Mouse (Mus musculus): Measurements from ENCODE around the gene Glb1.
"Not testable (repeated sequence)": the region's sequence is repeated elsewhere in the genome, so short reads cannot be mapped to it uniquely, and the experiment has no call there.

The Glb1 gene

GRCm38 (mm10) chr9:114504816-114505215, 103.9 kb downstream of the Glb1 start, which contains the start of gene Ccr4:
Gene Ccr4 (minus strand): TSS chr9:114504916.
- DNase-seq, result no peak

GRCm38 (mm10) chr9:114506564-114506963, 105.7 kb downstream of the Glb1 start:
- DNase-seq, result no peak

GRCm38 (mm10) chr9:114507421-114507820, 106.5 kb downstream of the Glb1 start:
- DNase-seq, result no peak

GRCm38 (mm10) chr9:114509785-114510184, 108.9 kb downstream of the Glb1 start:
- no peak for DNase-seq

GRCm38 (mm10) chr9:114512831-114513230, 112.0 kb downstream of the Glb1 start:
- no peak for DNase-seq

GRCm38 (mm10) chr9:114515364-114515763, 114.5 kb downstream of the Glb1 start, which contains the start of gene C130032M10Rik:
Gene C130032M10Rik (plus strand): TSS chr9:114515697.
- DNase-seq, result no peak

- no peak for DNase-seq
Observed at GRCm38 (mm10) chr9:114517924-114518497, 117.1 kb downstream of the Glb1 start.

- no peak for DNase-seq
Observed at GRCm38 (mm10) chr9:114518812-114519477, 118.1 kb downstream of the Glb1 start.

- not testable (repeated sequence) for DNase-seq
Observed at GRCm38 (mm10) chr9:114520529-114520928, 119.7 kb downstream of the Glb1 start.

- no peak for DNase-seq
Observed at GRCm38 (mm10) chr9:114522041-114522440, 121.2 kb downstream of the Glb1 start.

GRCm38 (mm10) chr9:114522501-114522900, 121.6 kb downstream of the Glb1 start:
- DNase-seq, result no peak

All from B cell, adult 2 months (primary cell).